Mouse (Mus musculus) c-Kit-positive CD71-negative TER-119-negative erythroid progenitor cells, embryonic 14.5 days (primary cell): ENCODE results near the gene Igdcc3.
A peak's percentile ranks its signal among the peaks of the same experiment; 100 is the strongest.

Source experiments
- DNase-seq: peaks from one replicate; pipeline ENCODE4 v3.0.0-alpha.2; 2013; ENCODE audit warnings: low read depth

Igdcc3 gene

GRCm38 (mm10) chr9:65177497-65177896 is 36.5 kb downstream of the Igdcc3 start:
- DNase-seq: no peak

GRCm38 (mm10) chr9:65177912-65178311 is 36.9 kb downstream of the Igdcc3 start:
- DNase-seq: no peak

- DNase-seq: no peak
These were observed 37.6 kb downstream of the Igdcc3 start for GRCm38 (mm10) chr9:65178336-65179213.

GRCm38 (mm10) chr9:65179817-65180624 is 39.0 kb downstream of the Igdcc3 start:
- no peak for DNase-seq

GRCm38 (mm10) chr9:65188599-65188998 is 47.6 kb downstream of the Igdcc3 start:
- DNase-seq: peak; percentile 93

GRCm38 (mm10) chr9:65190306-65190705 is 49.3 kb downstream of the Igdcc3 start:
- DNase-seq: no peak

GRCm38 (mm10) chr9:65191389-65191754 is 50.4 kb downstream of the Igdcc3 start:
- no peak for DNase-seq

- DNase-seq: no peak
These were observed 50.9 kb downstream of the Igdcc3 start for GRCm38 (mm10) chr9:65191755-65192469.

- DNase-seq: no peak
These were observed 52.2 kb downstream of the Igdcc3 start for GRCm38 (mm10) chr9:65193214-65193613.

- no peak for DNase-seq
These were observed 54.1 kb downstream of the Igdcc3 start, which contains the start of gene Parp16 for GRCm38 (mm10) chr9:65195053-65195452. Parp16 (plus strand) TSS chr9:65195353.

GRCm38 (mm10) chr9:65195621-65195981 is 54.6 kb downstream of the Igdcc3 start:
- DNase-seq: no peak

GRCm38 (mm10) chr9:65195982-65196737 is 55.2 kb downstream of the Igdcc3 start:
- DNase-seq: peak; percentile 79

- DNase-seq: peak; percentile 82
These were observed 56.0 kb downstream of the Igdcc3 start for GRCm38 (mm10) chr9:65196738-65197569.

GRCm38 (mm10) chr9:65197826-65198225 is 56.8 kb downstream of the Igdcc3 start:
- DNase-seq: no peak

GRCm38 (mm10) chr9:65199723-65200122 is 58.7 kb downstream of the Igdcc3 start:
- no peak for DNase-seq

- peak; percentile 43 for DNase-seq
These were observed 59.6 kb downstream of the Igdcc3 start for GRCm38 (mm10) chr9:65200606-65201005.

- DNase-seq: no peak
These were observed 60.0 kb downstream of the Igdcc3 start for GRCm38 (mm10) chr9:65201021-65201380.

GRCm38 (mm10) chr9:65201381-65202164 is 60.6 kb downstream of the Igdcc3 start:
- DNase-seq: peak; percentile 83

GRCm38 (mm10) chr9:65202165-65202754 is 61.3 kb downstream of the Igdcc3 start:
- no peak for DNase-seq
